ENCODE assay signal across 16 mouse cellular contexts in genomic region chr1:36572140-36572700, GRCm38 (mm10). TPM values are rescaled to one million over a fixed set of nuclear protein-coding genes. Genes with fewer than 3 reads are reported as not detected.
DNase-seq lines count a peak whose midpoint lies in the region; ATAC-seq and TF ChIP-seq lines count a peak whose summit lies in the region.
"Had no signal": no experiment of that assay in that cellular context is flagged by ENCODE, and none has a peak within 500 bp of the region (broad histone marks: within the 10 kb centered on the region; RNA-seq: fewer than 3 reads in every experiment).

No protein-coding gene starts in this region.

- intact Hi-C loops in heart, adult 2 months (cut with DNase I) = no loop called here

- no peak for DNase-seq in heart, adult 2 months
- DNase-seq in kidney, postnatal 10 days = no peak
- no peak for DNase-seq in lung, postnatal 0 days (ENCODE audit: low spot score)
- no peak for DNase-seq in lung, postnatal 36 days
- DNase-seq in frontal cortex, postnatal 14 days (ENCODE audit: low spot score in 2 of 2) = no peak
- DNase-seq: B cell, adult 2 months; cerebellum, adult 8-10 months; thymus, postnatal 14 days had no signal

- H3K4me2 ChIP-seq in heart, embryonic 11.5 days = no peak overlapping the region
- H3K4me2 ChIP-seq in kidney, embryonic 14.5 days (replicated peaks; ENCODE audit: low read depth, low read length) = no peak overlapping the region
- H3K4me2 ChIP-seq in lung, postnatal 0 days (replicated peaks; ENCODE audit: low read depth, low read length) = no peak overlapping the region
- no peak overlapping the region for H3K4me2 ChIP-seq in stomach, embryonic 14.5 days (replicated peaks; ENCODE audit: low read depth, low read length)
- H3K4me2 ChIP-seq: midbrain, embryonic 12.5 days had no signal

- no peaks in the 10 kb centered on the region for H3K9me3 ChIP-seq in heart, embryonic 11.5 days (replicated peaks; ENCODE audit: control insufficient read depth, low read length)
- H3K9me3 ChIP-seq in kidney, embryonic 14.5 days (ENCODE audit: control insufficient read depth, low read length) = no peaks in the 10 kb centered on the region
- H3K9me3 ChIP-seq in lung, postnatal 0 days (ENCODE audit: low read length) = no peaks in the 10 kb centered on the region
- no peaks in the 10 kb centered on the region for H3K9me3 ChIP-seq in stomach, embryonic 14.5 days (ENCODE audit: control insufficient read depth, low read depth, low read length)
- H3K9me3 ChIP-seq: midbrain, embryonic 12.5 days had no signal

- no peaks in the 10 kb centered on the region for H3K79me2 ChIP-seq in heart, adult 2 months (replicated peaks; ENCODE audit: control insufficient read depth, insufficient read depth, low read length)

- no peaks in the 10 kb centered on the region for H3K27me3 ChIP-seq in heart, adult 2 months (ENCODE audit: control insufficient read depth, insufficient read depth, low read length)
- H3K27me3 ChIP-seq in heart, embryonic 11.5 days (ENCODE audit: control insufficient read depth, insufficient read depth, low read length) = no peaks in the 10 kb centered on the region
- no peaks in the 10 kb centered on the region for H3K27me3 ChIP-seq in kidney, embryonic 14.5 days (ENCODE audit: control insufficient read depth, insufficient read depth, low read length)
- H3K27me3 ChIP-seq in lung, postnatal 0 days (replicated peaks; ENCODE audit: insufficient read depth, low read length) = no peaks in the 10 kb centered on the region
- no peaks in the 10 kb centered on the region for H3K27me3 ChIP-seq in stomach, embryonic 14.5 days (ENCODE audit: control insufficient read depth, insufficient read depth, low read length)

- no peak overlapping the region for H3K9ac ChIP-seq in heart, adult 2 months (ENCODE audit: low read depth, low read length)
- no peak overlapping the region for H3K9ac ChIP-seq in heart, embryonic 11.5 days (ENCODE audit: low read depth, low read length)
- H3K9ac ChIP-seq in kidney, embryonic 14.5 days (ENCODE audit: low read depth, low read length) = no peak overlapping the region
- H3K9ac ChIP-seq in lung, postnatal 0 days (replicated peaks; ENCODE audit: low read depth) = no peak overlapping the region
- no peak overlapping the region for H3K9ac ChIP-seq in stomach, embryonic 14.5 days (replicated peaks; ENCODE audit: low read depth, low read length)
- H3K9ac ChIP-seq: midbrain, embryonic 12.5 days had no signal

- H3K4me1 ChIP-seq in heart, adult 2 months (ENCODE audit: control insufficient read depth, insufficient read depth, low read length) = peaks cover 45% of the 10 kb centered on the region
- H3K4me1 ChIP-seq in heart, embryonic 11.5 days (ENCODE audit: control insufficient read depth, insufficient read depth, low read length) = peaks cover 28% of the 10 kb centered on the region
- peaks cover 52% of the 10 kb centered on the region for H3K4me1 ChIP-seq in kidney, embryonic 14.5 days (ENCODE audit: control insufficient read depth, insufficient read depth, low read length)
- peaks cover 25% of the 10 kb centered on the region; the same call in 1 of the 2 replicates for H3K4me1 ChIP-seq in lung, postnatal 0 days (ENCODE audit: insufficient read depth, low read depth, low read length)
- H3K4me1 ChIP-seq in stomach, embryonic 14.5 days (ENCODE audit: control insufficient read depth, insufficient read depth, low read length) = peaks cover 52% of the 10 kb centered on the region

- TF ChIP-seq POLR2A in heart, adult 2 months (IDR thresholded peaks at IDR 0.05; ENCODE audit: insufficient read depth, low read depth, low read length) = no peak

- ATAC-seq in heart, embryonic 11.5 days (replicated peaks; ENCODE audit: insufficient number of reproducible peaks, low FRiP score, low TSS enrichment) = no peak
- no peak for ATAC-seq in kidney, embryonic 14.5 days (ENCODE audit: low FRiP score, low TSS enrichment)
- peak; percentile 38 for ATAC-seq in lung, postnatal 0 days
- ATAC-seq in stomach, embryonic 14.5 days (ENCODE audit: insufficient number of reproducible peaks, insufficient read depth, low FRiP score, low read depth) = no peak

- WGBS in heart, adult 2 months = 45% methylated on average over 2 of the region's 2 CpGs
- WGBS in heart, embryonic 11.5 days (ENCODE audit: insufficient replicate concordance) = 61% methylated on average over 2 of the region's 2 CpGs
- WGBS in kidney, embryonic 14.5 days = 62% methylated on average over 2 of the region's 2 CpGs
- WGBS in lung, postnatal 0 days = 27% methylated on average over 2 of the region's 2 CpGs
- WGBS in stomach, embryonic 14.5 days = 61% methylated on average over 2 of the region's 2 CpGs

- TF ChIP-seq EP300 in heart, adult 2 months (IDR thresholded peaks at IDR 0.05; ENCODE audit: insufficient read depth, low read depth, low read length) = no peak
- no peak for TF ChIP-seq EP300 in lung, postnatal 0 days (IDR thresholded peaks at IDR 0.05)

- peak overlapping the region; percentile 34 for H3K27ac ChIP-seq in heart, adult 2 months
- H3K27ac ChIP-seq in heart, embryonic 11.5 days (ENCODE audit: low read depth, low read length) = no peak overlapping the region
- H3K27ac ChIP-seq in kidney, embryonic 14.5 days (ENCODE audit: low read depth, low read length) = peak overlapping the region; percentile 14; the same call in 1 of the 2 replicates
- peak overlapping the region; percentile 69 for H3K27ac ChIP-seq in lung, postnatal 0 days (ENCODE audit: low read length)
- 0 out of 2 replicates have a peak overlapping the region, but pooled peaks have one; percentile 27 for H3K27ac ChIP-seq in stomach, embryonic 14.5 days (ENCODE audit: low read length)
- H3K27ac ChIP-seq: midbrain, embryonic 12.5 days had no signal

- no peak for TF ChIP-seq CTCF in heart, adult 2 months (IDR thresholded peaks at IDR 0.05)
- TF ChIP-seq CTCF in lung, postnatal 0 days (IDR thresholded peaks at IDR 0.05) = no peak

- H3K4me3 ChIP-seq in heart, adult 2 months = no peak overlapping the region
- H3K4me3 ChIP-seq in heart, embryonic 11.5 days (ENCODE audit: low read depth, low read length) = no peak overlapping the region
- H3K4me3 ChIP-seq in kidney, embryonic 14.5 days (ENCODE audit: low read length) = no peak overlapping the region
- H3K4me3 ChIP-seq in lung, postnatal 0 days (ENCODE audit: low read depth, low read length) = no peak overlapping the region
- H3K4me3 ChIP-seq in stomach, embryonic 14.5 days (ENCODE audit: low read depth, low read length) = no peak overlapping the region
- H3K4me3 ChIP-seq: midbrain, embryonic 12.5 days had no signal

- no peaks in the 10 kb centered on the region for H3K36me3 ChIP-seq in heart, adult 2 months (ENCODE audit: control insufficient read depth, insufficient read depth, low read length)
- H3K36me3 ChIP-seq in heart, embryonic 11.5 days (ENCODE audit: control insufficient read depth, insufficient read depth, low read length) = no peaks in the 10 kb centered on the region
- no peaks in the 10 kb centered on the region for H3K36me3 ChIP-seq in kidney, embryonic 14.5 days (ENCODE audit: control insufficient read depth, insufficient read depth, low read length)
- no peaks in the 10 kb centered on the region for H3K36me3 ChIP-seq in lung, postnatal 0 days (ENCODE audit: insufficient read depth, low read length)
- no peaks in the 10 kb centered on the region for H3K36me3 ChIP-seq in stomach, embryonic 14.5 days (ENCODE audit: control insufficient read depth, insufficient read depth, low read length)
- H3K36me3 ChIP-seq: midbrain, embryonic 12.5 days had no signal

RNA-seq across cellular contexts. Expression of gene Sema4c, which starts 14.1 kb away (rescaled TPM):
- 10 to 100 TPM; 10.6 to 11.1 TPM for total RNA-seq in heart, adult 2 months (2021)
- polyA plus RNA-seq in heart, adult 2 months (2012; rRNA removed) = 12.7 and 15.2 TPM in 2 replicates
- 0.96 and 2.1 TPM in 2 replicates for polyA plus RNA-seq in heart, embryonic 11.5 days (2014; fragmentation: Nextera tagmentation; extraction: Ambion mirVana)
- polyA plus RNA-seq in kidney, embryonic 14.5 days (2014; fragmentation: Nextera tagmentation; extraction: Ambion mirVana) = 4.8 and 6.0 TPM in 2 replicates
- 11.7 and 15.0 TPM in 2 replicates for polyA plus RNA-seq in lung, postnatal 0 days (2015; fragmentation: Nextera tagmentation; extraction: Ambion mirVana)
- polyA plus RNA-seq in stomach, embryonic 14.5 days (2014; fragmentation: Nextera tagmentation; extraction: Ambion mirVana) = 4.2 and 4.3 TPM in 2 replicates

RNA-seq across cellular contexts. Expression of gene Ankrd39, which starts 25.0 kb away (rescaled TPM):
- total RNA-seq in heart, adult 2 months (2021) = 1 to 10 TPM; 6.2 to 6.3 TPM
- polyA plus RNA-seq in heart, adult 2 months (2012; rRNA removed) = 11.1 TPM in 2 replicates
- 19.9 and 25.1 TPM in 2 replicates for polyA plus RNA-seq in heart, embryonic 11.5 days (2014; fragmentation: Nextera tagmentation; extraction: Ambion mirVana)
- polyA plus RNA-seq in kidney, embryonic 14.5 days (2014; fragmentation: Nextera tagmentation; extraction: Ambion mirVana) = 22.4 and 22.7 TPM in 2 replicates
- 19.4 and 23.1 TPM in 2 replicates for polyA plus RNA-seq in lung, postnatal 0 days (2015; fragmentation: Nextera tagmentation; extraction: Ambion mirVana)
- 26.2 and 30.4 TPM in 2 replicates for polyA plus RNA-seq in stomach, embryonic 14.5 days (2014; fragmentation: Nextera tagmentation; extraction: Ambion mirVana)

RNA-seq across cellular contexts. Expression of gene Gm42417, which starts 33.0 kb away (rescaled TPM):
- 100 to 1,000 TPM; 148 to 172 TPM for total RNA-seq in heart, adult 2 months (2021)
- 0.09 TPM in 1 of 2 replicates, not detected in the other for polyA plus RNA-seq in heart, adult 2 months (2012; rRNA removed)
- polyA plus RNA-seq in heart, embryonic 11.5 days (2014; fragmentation: Nextera tagmentation; extraction: Ambion mirVana) = 0.44 TPM in 1 of 2 replicates, not detected in the other
- 0.26 TPM in 1 of 2 replicates, not detected in the other for polyA plus RNA-seq in kidney, embryonic 14.5 days (2014; fragmentation: Nextera tagmentation; extraction: Ambion mirVana)
- 0.62 TPM in 1 of 2 replicates, not detected in the other for polyA plus RNA-seq in lung, postnatal 0 days (2015; fragmentation: Nextera tagmentation; extraction: Ambion mirVana)
- polyA plus RNA-seq in stomach, embryonic 14.5 days (2014; fragmentation: Nextera tagmentation; extraction: Ambion mirVana) = 0.39 TPM in 1 of 2 replicates, not detected in the other
- total RNA-seq: adrenal gland, adult 8-10 months; layer of hippocampus, adult 18-20 months had no signal
- polyA plus RNA-seq: frontal cortex, adult 2 months; liver, embryonic 16.5 days; midbrain, embryonic 12.5 days had no signal

RNA-seq across cellular contexts. Expression of gene Ankrd23, which starts 35.5 kb away (rescaled TPM):
- total RNA-seq in heart, adult 2 months (2021) = 100 to 1,000 TPM; 310 to 338 TPM
- 397 and 412 TPM in 2 replicates for polyA plus RNA-seq in heart, adult 2 months (2012; rRNA removed)
- polyA plus RNA-seq in heart, embryonic 11.5 days (2014; fragmentation: Nextera tagmentation; extraction: Ambion mirVana) = 9.8 and 13.6 TPM in 2 replicates
- 10.5 and 14.6 TPM in 2 replicates for polyA plus RNA-seq in kidney, embryonic 14.5 days (2014; fragmentation: Nextera tagmentation; extraction: Ambion mirVana)
- 6.2 and 10.5 TPM in 2 replicates for polyA plus RNA-seq in lung, postnatal 0 days (2015; fragmentation: Nextera tagmentation; extraction: Ambion mirVana)
- polyA plus RNA-seq in stomach, embryonic 14.5 days (2014; fragmentation: Nextera tagmentation; extraction: Ambion mirVana) = 16.8 and 19.4 TPM in 2 replicates
